Mouse (Mus musculus): ENCODE results near the gene Apol8. TPM values are rescaled to one million over a fixed set of nuclear protein-coding genes. Genes with fewer than 3 reads are reported as not detected.

The Apol8 gene
- total and polyA plus RNA-seq, 3 experiments, result 0.14 to 0.15 TPM; not detected in 1

DNA sequence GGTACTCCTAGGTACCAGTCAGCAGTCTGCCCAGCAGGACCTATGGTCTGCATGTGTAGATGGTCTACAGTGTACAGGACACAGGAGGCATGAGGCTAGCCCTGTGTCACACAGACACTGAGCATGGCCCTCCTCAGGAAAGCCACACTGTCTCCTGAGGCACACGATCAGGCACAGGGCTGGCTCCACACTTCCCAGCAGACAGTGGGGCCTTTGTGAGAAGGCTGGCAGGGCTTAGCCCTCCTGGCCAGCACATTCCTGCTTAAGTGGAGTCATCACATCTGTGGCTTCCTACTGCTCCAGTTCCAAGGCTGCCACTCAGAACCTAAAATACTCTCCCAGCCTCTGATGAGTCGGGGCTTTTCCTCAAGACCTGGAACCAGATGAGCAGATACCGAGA, 46.9 kb upstream of the Apol8 start:
- H3K27ac ChIP-seq (ENCODE audit: insufficient read depth, low read depth), result 0 out of 2 replicates have a peak overlapping the region, but pooled peaks have one; percentile 8
- dilution Hi-C loops (cut with MboI; ENCODE audit: extremely low pct_ligation_motif_present, extremely low pct_unique_long_range_greater_than_20kb, low sequenced_read_pairs), result no loop called here

DNA sequence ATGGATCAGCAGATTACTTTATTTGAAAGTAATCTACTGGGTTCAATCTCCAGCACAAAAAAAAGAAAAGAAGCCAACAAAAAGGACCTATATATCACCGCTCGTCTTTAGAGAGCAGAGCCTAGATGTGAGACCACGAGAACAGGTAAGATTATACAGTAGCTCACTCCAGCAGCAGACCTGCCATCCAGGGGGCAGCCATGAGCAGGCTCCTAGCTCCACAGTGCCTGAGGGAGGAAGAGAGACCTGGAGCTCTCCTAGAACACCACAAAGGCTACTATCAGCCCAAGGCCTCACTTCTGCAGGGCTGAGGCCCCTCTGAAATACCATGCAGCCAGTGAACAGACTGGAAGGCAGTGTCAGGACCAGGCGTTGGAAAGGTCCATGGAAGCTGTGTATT, 46.2 kb upstream of the Apol8 start:
- in situ Hi-C loops (cut with MboI; ENCODE audit: low pct_ligation_motif_present, low pct_unique_long_range_greater_than_20kb, low sequenced_read_pairs), result no loop called here
- dilution Hi-C loops (cut with MboI; ENCODE audit: extremely low pct_ligation_motif_present, extremely low pct_unique_long_range_greater_than_20kb, low sequenced_read_pairs), result no loop called here
- H3K27me3 ChIP-seq (replicated peaks), result no peaks in the 10 kb centered on the region
- peaks cover 72% of the 10 kb centered on the region for H3K79me2 ChIP-seq (replicated peaks; ENCODE audit: control insufficient read depth, extremely low read depth, insufficient read depth, poor library complexity, severe bottlenecking)
- no peak overlapping the region for H3K4me3 ChIP-seq (replicated peaks in 1 of 3; ENCODE audit: low read depth in 2 of 3, low read length in 2 of 3, poor library complexity in 1 of 3)
- no peak overlapping the region for H3K4me2 ChIP-seq (ENCODE audit: insufficient read depth, low read depth, poor library complexity, severe bottlenecking)
- H3K9me3 ChIP-seq (replicated peaks; ENCODE audit: low read length), result no peaks in the 10 kb centered on the region
- H3K36me3 ChIP-seq (replicated peaks in 1 of 2; ENCODE audit: control insufficient read depth in 1 of 2, insufficient read depth in 1 of 2, low read length in 1 of 2), result peaks cover 72 to 88% of the 10 kb centered on the region in 2 experiments
- TF ChIP-seq CTCF (conservative IDR thresholded peaks at IDR 0.05 in 1 of 2, IDR thresholded peaks at IDR 0.05 in 1 of 2; ENCODE audit: low read depth in 2 of 2, low read length in 2 of 2) (peak in 1 of 2 experiments; percentile 34; a peak in 2 of 4 replicates), SMC3 (IDR thresholded peaks at IDR 0.05; ENCODE audit: low read depth, low read length) (0 out of 2 replicates have a peak, but pooled peaks have one; percentile 8), RAD21 (IDR thresholded peaks at IDR 0.05; ENCODE audit: low read depth, low read length) (peak; percentile 21), POLR2AphosphoS2 (IDR thresholded peaks at IDR 0.05; ENCODE audit: low read depth, low read length) (no peak)
- no peak for DNase-seq (ENCODE audit: extremely low read depth)
- H3K4me1 ChIP-seq (ENCODE audit: control insufficient read depth in 1 of 2, insufficient read depth in 2 of 2), result peaks cover 64 to 99% of the 10 kb centered on the region in 2 experiments
- no peak overlapping the region for H3K9ac ChIP-seq (ENCODE audit: insufficient read depth, low read depth)
- H3K27ac ChIP-seq (ENCODE audit: insufficient read depth, low read depth), result no peak overlapping the region

More for the DNA sequence above, 46.9 kb upstream of the Apol8 start:
- H3K9me3 ChIP-seq (replicated peaks; ENCODE audit: low read length), result no peaks in the 10 kb centered on the region
- DNase-seq (ENCODE audit: extremely low read depth), result no peak
- H3K79me2 ChIP-seq (replicated peaks; ENCODE audit: control insufficient read depth, extremely low read depth, insufficient read depth, poor library complexity, severe bottlenecking), result peaks cover 73% of the 10 kb centered on the region
- H3K4me2 ChIP-seq (ENCODE audit: insufficient read depth, low read depth, poor library complexity, severe bottlenecking), result no peak overlapping the region
- H3K27me3 ChIP-seq (replicated peaks), result no peaks in the 10 kb centered on the region
- H3K36me3 ChIP-seq (replicated peaks in 1 of 2; ENCODE audit: control insufficient read depth in 1 of 2, insufficient read depth in 1 of 2, low read length in 1 of 2), result peaks cover 73 to 89% of the 10 kb centered on the region in 2 experiments
- peaks cover 57 to 99% of the 10 kb centered on the region in 2 experiments for H3K4me1 ChIP-seq (ENCODE audit: control insufficient read depth in 1 of 2, insufficient read depth in 2 of 2)
- H3K9ac ChIP-seq (ENCODE audit: insufficient read depth, low read depth), result no peak overlapping the region
- in situ Hi-C loops (cut with MboI; ENCODE audit: low pct_ligation_motif_present, low pct_unique_long_range_greater_than_20kb, low sequenced_read_pairs), result no loop called here
- TF ChIP-seq ZC3H11A (IDR thresholded peaks at IDR 0.05; ENCODE audit: low read depth, low read length), result no peak
- TF ChIP-seq UBTF (IDR thresholded peaks at IDR 0.05; ENCODE audit: low read depth, low read length), result no peak
- TF ChIP-seq E2F4 (IDR thresholded peaks at IDR 0.05; ENCODE audit: insufficient replicate concordance, low read depth, low read length), result no peak
- TF ChIP-seq USF2 (conservative IDR thresholded peaks at IDR 0.05; ENCODE audit: low read depth, low read length), result no peak
- no peak for TF ChIP-seq BHLHE40 (IDR thresholded peaks at IDR 0.05; ENCODE audit: low read depth, low read length)
- no peak for TF ChIP-seq CHD1 (IDR thresholded peaks at IDR 0.05; ENCODE audit: low read depth, low read length)
- no peak for TF ChIP-seq SMC3 (IDR thresholded peaks at IDR 0.05; ENCODE audit: low read depth, low read length)
- TF ChIP-seq GABPA (IDR thresholded peaks at IDR 0.05; ENCODE audit: insufficient replicate concordance, low read depth, low read length), result no peak
- no peak for TF ChIP-seq ZNF384 (IDR thresholded peaks at IDR 0.05; ENCODE audit: low read depth, low read length)
- no peak for TF ChIP-seq POLR2AphosphoS2 (IDR thresholded peaks at IDR 0.05; ENCODE audit: low read depth, low read length)
- H3K4me3 ChIP-seq (replicated peaks in 1 of 3; ENCODE audit: low read depth in 2 of 3, low read length in 2 of 3, poor library complexity in 1 of 3), result no peak overlapping the region

DNA sequence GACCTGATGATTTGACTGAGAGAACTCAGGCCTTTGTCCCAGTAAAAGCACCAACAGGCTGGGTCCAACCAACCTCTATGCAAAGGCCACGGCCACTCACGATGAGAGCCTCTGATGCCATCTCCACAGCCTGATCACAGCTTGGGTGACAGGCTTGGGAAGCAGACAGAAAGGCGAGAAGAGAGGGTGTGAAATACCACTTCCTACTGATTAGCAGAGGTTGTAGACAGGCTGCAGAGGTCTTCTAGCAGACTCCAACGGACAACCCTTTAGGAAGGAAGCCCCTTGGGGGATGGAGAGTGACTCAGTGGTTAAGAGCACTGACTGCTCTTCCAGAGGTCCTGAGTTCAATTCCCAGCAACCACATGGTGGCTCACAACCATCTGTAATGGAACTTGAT, 44.4 kb upstream of the Apol8 start:
- Histone ChIP-seq H3K4me2 (ENCODE audit: insufficient read depth, low read depth, poor library complexity, severe bottlenecking) (peak overlapping the region; percentile 2; the same call in 1 of the 2 replicates), H3K4me3 (replicated peaks in 1 of 3; ENCODE audit: low read depth in 2 of 3, low read length in 2 of 3, poor library complexity in 1 of 3) (no peak overlapping the region), H3K79me2 (replicated peaks; ENCODE audit: control insufficient read depth, extremely low read depth, insufficient read depth, poor library complexity, severe bottlenecking) (peaks cover 76% of the 10 kb centered on the region), H3K27ac (ENCODE audit: insufficient read depth, low read depth) (peak overlapping the region; percentile 94), H3K36me3 (replicated peaks in 1 of 2; ENCODE audit: control insufficient read depth in 1 of 2, insufficient read depth in 1 of 2, low read length in 1 of 2) (peaks cover 72 to 88% of the 10 kb centered on the region in 2 experiments), H3K9me3 (replicated peaks; ENCODE audit: low read length) (no peaks in the 10 kb centered on the region), H3K9ac (ENCODE audit: insufficient read depth, low read depth) (peak overlapping the region; percentile 23; the same call in 1 of the 2 replicates), H3K27me3 (replicated peaks) (no peaks in the 10 kb centered on the region), H3K4me1 (ENCODE audit: control insufficient read depth in 1 of 2, insufficient read depth in 2 of 2) (peaks cover 61 to 92% of the 10 kb centered on the region in 2 experiments)
- dilution Hi-C loops (cut with MboI; ENCODE audit: extremely low pct_ligation_motif_present, extremely low pct_unique_long_range_greater_than_20kb, low sequenced_read_pairs), result no loop called here
- in situ Hi-C loops (cut with MboI; ENCODE audit: low pct_ligation_motif_present, low pct_unique_long_range_greater_than_20kb, low sequenced_read_pairs), result no loop called here
- no peak for DNase-seq (ENCODE audit: extremely low read depth)
- TF ChIP-seq CHD1 (IDR thresholded peaks at IDR 0.05; ENCODE audit: low read depth, low read length), result no peak
- TF ChIP-seq EP300 (IDR thresholded peaks at IDR 0.05; ENCODE audit: low read length), result no peak
- TF ChIP-seq JUN (IDR thresholded peaks at IDR 0.05; ENCODE audit: insufficient read depth, low read depth, low read length), result no peak
- TF ChIP-seq NELFE (IDR thresholded peaks at IDR 0.05; ENCODE audit: low read depth, low read length), result no peak
- TF ChIP-seq SMC3 (IDR thresholded peaks at IDR 0.05; ENCODE audit: low read depth, low read length), result no peak
- no peak for TF ChIP-seq KAT2A (IDR thresholded peaks at IDR 0.05; ENCODE audit: insufficient replicate concordance, low read length)

Measured in CH12.LX (cell line).